Mouse (Mus musculus) midbrain, embryonic 11.5 days (tissue): ENCODE data around the gene Mapkapk3. TPM values are rescaled to one million over a fixed set of nuclear protein-coding genes. Genes with fewer than 3 reads are reported as not detected.

Experiments used
- ATAC-seq: fragments of 200-750 bp; cut with Nextera tagmentation; 2 replicates; pipeline ENCODE4 v1.8.0; 2017; ENCODE audit warnings: moderate TSS enrichment, moderate library complexity; ENCODE audit not compliant: low FRiP score
- DNase-seq: peaks from one replicate; pipeline ENCODE4 v3.0.0; 2015; ENCODE audit warnings: low spot score; ENCODE audit errors: missing footprints
- H3K27ac ChIP-seq: fragments of 300-500 bp; sonication (generic); 2 replicates; pipeline ENCODE4 v1.5.1; 2014; ENCODE audit warnings: low read depth, low read length
- H3K27me3 ChIP-seq: fragments of 300-500 bp; sonication (generic); 2 replicates; pipeline ENCODE4 v1.6.1; 2014; ENCODE audit warnings: mild to moderate bottlenecking, low read length, moderate library complexity, mixed read lengths; ENCODE audit not compliant: control insufficient read depth, insufficient read depth
- H3K36me3 ChIP-seq: fragments of 300-500 bp; sonication (generic); 2 replicates; pipeline ENCODE4 v1.6.1; 2014; ENCODE audit warnings: mild to moderate bottlenecking, low read length, moderate library complexity, mixed read lengths; ENCODE audit not compliant: control insufficient read depth, insufficient read depth
- H3K4me1 ChIP-seq: fragments of 300-500 bp; sonication (generic); 2 replicates; pipeline ENCODE4 v1.6.1; 2014; ENCODE audit warnings: low read length; ENCODE audit not compliant: control insufficient read depth, insufficient read depth
- H3K4me2 ChIP-seq: fragments of 300-500 bp; sonication (generic); 2 replicates; pipeline ENCODE4 v1.6.1; 2014; ENCODE audit warnings: mild to moderate bottlenecking, moderate library complexity
- H3K4me3 ChIP-seq: fragments of 300-500 bp; sonication (generic); 2 replicates; pipeline ENCODE4 v1.5.1; 2014; ENCODE audit warnings: low read depth, low read length
- H3K9ac ChIP-seq: fragments of 300-500 bp; sonication (generic); 2 replicates; pipeline ENCODE4 v1.6.1; 2014; ENCODE audit warnings: low read length
- H3K9me3 ChIP-seq: fragments of 300-500 bp; sonication (generic); 2 replicates; pipeline ENCODE4 v1.6.1; 2016; ENCODE audit warnings: low read length; ENCODE audit not compliant: control insufficient read depth
- WGBS: fragments of 180-500 bp; shearing (Covaris S2); extraction: QIAGEN DNeasy Blood & Tissue Kit; methylation state at CpG from one replicate; pipeline ENCODE4 v1.1.7; 2014; 5-methylcytosine and 5-hydroxymethylcytosine counted together
- polyA plus RNA-seq: library from polyadenylated mRNA; unstranded; fragments of >200 nt; fragmentation: Nextera tagmentation; extraction: Ambion mirVana; gene quantifications from 2 replicates; pipeline ENCODE4 v1.2.1, GENCODE M21; 2014

The Mapkapk3 gene
- polyA plus RNA-seq, 1 experiment from 2014 or later, result 2.7 TPM

DNA sequence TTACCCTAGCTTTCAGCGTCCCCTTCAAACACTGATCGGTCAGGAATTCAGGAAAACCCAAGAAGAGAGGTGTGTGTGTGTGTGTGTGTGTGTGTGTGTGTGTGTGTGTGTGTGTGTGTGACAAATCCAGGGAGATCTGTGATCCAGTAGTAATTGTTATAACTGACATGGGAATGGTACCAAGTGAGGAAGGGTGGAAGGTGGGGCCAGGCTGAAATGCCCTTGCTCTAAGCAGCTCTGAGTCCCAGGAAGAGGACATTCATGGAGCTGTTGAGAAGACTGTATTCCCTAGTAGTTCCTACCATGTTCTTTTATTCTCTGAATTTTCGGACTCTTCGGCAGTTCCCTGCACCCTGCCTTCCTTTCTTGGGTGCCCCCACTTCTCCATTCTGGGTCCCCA, 8.0 kb upstream of the Mapkapk3 start:
- ATAC-seq, result no peak

DNA sequence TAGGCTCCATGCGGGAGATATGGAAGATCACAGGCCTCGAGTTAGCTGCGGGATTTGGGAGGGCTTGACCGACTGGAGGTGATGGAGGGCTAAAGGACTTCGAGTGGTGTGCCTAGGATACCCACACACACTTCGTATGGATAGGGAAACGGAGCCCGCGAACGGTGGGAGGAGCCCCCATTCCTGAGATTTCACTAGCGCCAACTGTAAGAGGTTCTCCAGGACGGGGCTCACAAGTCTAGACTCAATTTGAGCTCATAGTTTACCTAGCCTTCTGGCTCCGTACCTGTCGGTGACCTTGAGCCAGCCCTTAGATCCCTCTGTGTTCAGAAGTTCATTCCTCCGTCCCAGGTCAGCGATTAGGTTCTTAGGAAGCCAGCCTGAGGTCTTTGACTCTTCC, 7.4 kb upstream of the Mapkapk3 start:
- Histone ChIP-seq H3K27ac (no peak overlapping the region), H3K27me3 (peaks cover 5% of the 10 kb centered on the region), H3K4me1 (peaks cover 6% of the 10 kb centered on the region; the same call in 1 of the 2 replicates), H3K9ac (peak overlapping the region; percentile 74), H3K4me2 (peak overlapping the region; percentile 88), H3K4me3 (peak overlapping the region; percentile 55), H3K36me3 (0 out of 2 replicates have a peak, but pooled peaks cover 3% of the 10 kb centered on the region), H3K9me3 (no peaks in the 10 kb centered on the region)
- ATAC-seq (no peak; the same call in 1 of the 2 replicates), DNase-seq (no peak)
- 17% methylated on average over 16 of the region's 16 CpGs for WGBS

More for the DNA sequence above, 8.0 kb upstream of the Mapkapk3 start:
- Histone ChIP-seq H3K4me2 (peak overlapping the region; percentile 88), H3K9me3 (no peaks in the 10 kb centered on the region), H3K4me1 (peaks cover 6% of the 10 kb centered on the region; the same call in 1 of the 2 replicates), H3K9ac (no peak overlapping the region), H3K27me3 (peaks cover 5% of the 10 kb centered on the region), H3K27ac (no peak overlapping the region), H3K36me3 (0 out of 2 replicates have a peak, but pooled peaks cover 3% of the 10 kb centered on the region), H3K4me3 (peak overlapping the region; percentile 55; the same call in 1 of the 2 replicates)
- no peak for DNase-seq
- WGBS, result 93% methylated on average over 4 of the region's 4 CpGs

DNA sequence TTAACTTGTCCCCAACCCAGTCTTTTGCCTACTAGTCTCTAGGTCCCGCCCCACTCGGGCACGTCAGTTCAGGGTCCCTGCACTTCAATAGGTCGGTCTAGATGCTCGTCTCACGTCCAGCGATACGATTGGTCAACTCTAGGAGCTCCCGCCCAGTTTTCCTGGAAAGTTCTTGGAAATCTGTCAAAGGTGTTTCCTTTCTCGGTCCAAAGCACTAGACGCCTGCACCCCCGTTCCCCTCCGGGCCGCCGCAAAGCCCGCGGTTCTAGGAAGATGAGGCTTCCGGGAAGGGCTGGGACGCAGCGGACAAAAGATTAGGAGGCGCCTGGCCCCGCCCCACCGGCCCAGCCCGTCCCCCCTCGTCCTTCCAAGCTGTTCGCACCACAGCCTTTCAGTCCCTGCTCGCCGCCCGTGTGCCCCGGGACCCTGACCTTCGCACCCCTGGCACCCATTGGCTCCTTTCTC, 6.9 kb upstream of the Mapkapk3 start:
- Histone ChIP-seq H3K9me3 (no peaks in the 10 kb centered on the region), H3K4me3 (peak overlapping the region; percentile 55), H3K9ac (peak overlapping the region; percentile 74), H3K27ac (0 out of 2 replicates have a peak overlapping the region, but pooled peaks have one; percentile 17), H3K36me3 (0 out of 2 replicates have a peak, but pooled peaks cover 3% of the 10 kb centered on the region), H3K27me3 (peaks cover 5% of the 10 kb centered on the region), H3K4me1 (peaks cover 6% of the 10 kb centered on the region; the same call in 1 of the 2 replicates), H3K4me2 (peak overlapping the region; percentile 88)
- 1% methylated on average over 31 of the region's 31 CpGs for WGBS
- ATAC-seq (peak; percentile 97), DNase-seq (peak; percentile 99)

DNA sequence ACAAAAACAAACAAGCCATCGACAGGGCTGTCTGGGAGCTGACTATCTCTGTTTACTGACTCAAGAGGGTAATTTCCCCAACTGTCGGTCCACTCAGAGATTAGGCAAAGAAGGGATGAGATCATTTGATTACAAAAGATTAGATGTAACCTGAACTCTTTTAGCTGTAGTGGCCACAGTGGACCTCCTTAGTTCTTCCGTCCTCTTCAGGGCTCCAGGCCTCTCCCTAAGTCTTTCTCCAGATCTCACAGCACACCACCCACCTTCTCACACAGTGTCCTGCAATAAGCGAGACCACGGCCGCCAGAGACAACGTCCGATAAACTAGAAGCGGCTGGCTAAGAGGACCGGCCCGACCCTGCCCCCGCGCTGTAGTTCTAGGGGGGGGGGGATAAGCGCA, 6.4 kb upstream of the Mapkapk3 start:
- Histone ChIP-seq H3K36me3 (0 out of 2 replicates have a peak, but pooled peaks cover 3% of the 10 kb centered on the region), H3K4me3 (peak overlapping the region; percentile 55), H3K27ac (no peak overlapping the region), H3K9me3 (no peaks in the 10 kb centered on the region), H3K9ac (peak overlapping the region; percentile 41; the same call in 1 of the 2 replicates), H3K27me3 (peaks cover 5% of the 10 kb centered on the region), H3K4me2 (peak overlapping the region; percentile 88), H3K4me1 (peaks cover 6% of the 10 kb centered on the region; the same call in 1 of the 2 replicates)
- peak; percentile 59 for ATAC-seq
- 8% methylated on average over 14 of the region's 14 CpGs for WGBS
- no peak for DNase-seq

DNA sequence AAGGTAGTCTGAATTCAATTTTAAA, 6.2 kb upstream of the Mapkapk3 start, which contains the start of gene Cish:
Gene Cish, plus strand, starts transcription at position 11 of the 25 bp plus-strand sequence.
- peak within 1 kb of the TSS; percentile 74 for H3K9ac ChIP-seq
- H3K9me3 ChIP-seq, result no peaks in the 10 kb centered on the region
- H3K27ac ChIP-seq, result 0 out of 2 replicates have a peak within 1 kb of the TSS, but pooled peaks have one; percentile 17
- 0 out of 2 replicates have a peak, but pooled peaks cover 3% of the 10 kb centered on the region for H3K36me3 ChIP-seq
- peaks cover 6% of the 10 kb centered on the region; the same call in 1 of the 2 replicates for H3K4me1 ChIP-seq
- DNase-seq (no peak), ATAC-seq (no peak)
- peak within 1 kb of the TSS; percentile 55 for H3K4me3 ChIP-seq
- peak within 1 kb of the TSS; percentile 88 for H3K4me2 ChIP-seq
- peaks cover 5% of the 10 kb centered on the region for H3K27me3 ChIP-seq

DNA sequence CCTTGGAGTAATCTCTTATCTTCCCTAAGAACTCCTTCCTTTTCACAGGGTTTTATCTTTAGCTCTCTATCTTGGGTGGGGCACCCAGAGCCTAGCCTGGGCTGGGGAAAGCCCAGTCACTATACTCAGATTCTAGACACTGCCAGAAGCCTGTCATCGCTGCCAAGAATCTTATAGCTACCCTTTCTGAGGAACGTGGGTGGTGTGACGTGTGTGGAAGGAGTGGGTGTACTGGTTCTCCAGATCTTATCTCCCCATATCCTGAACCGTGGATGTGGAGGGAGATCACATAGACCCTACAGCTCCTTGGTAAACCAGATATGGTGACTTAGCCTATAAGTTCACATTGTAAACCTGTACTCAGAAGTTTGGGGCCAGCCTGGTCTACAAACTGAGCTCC, 5.9 kb upstream of the Mapkapk3 start:
- Histone ChIP-seq H3K27me3 (peaks cover 5% of the 10 kb centered on the region), H3K4me2 (peak overlapping the region; percentile 88; the same call in 1 of the 2 replicates), H3K4me1 (peaks cover 6% of the 10 kb centered on the region; the same call in 1 of the 2 replicates), H3K36me3 (0 out of 2 replicates have a peak, but pooled peaks cover under 1% of the 10 kb centered on the region), H3K9ac (no peak overlapping the region), H3K27ac (no peak overlapping the region), H3K4me3 (no peak overlapping the region), H3K9me3 (no peaks in the 10 kb centered on the region)
- no peak for ATAC-seq
- DNase-seq, result no peak
- 93% methylated on average over 4 of the region's 4 CpGs for WGBS

DNA sequence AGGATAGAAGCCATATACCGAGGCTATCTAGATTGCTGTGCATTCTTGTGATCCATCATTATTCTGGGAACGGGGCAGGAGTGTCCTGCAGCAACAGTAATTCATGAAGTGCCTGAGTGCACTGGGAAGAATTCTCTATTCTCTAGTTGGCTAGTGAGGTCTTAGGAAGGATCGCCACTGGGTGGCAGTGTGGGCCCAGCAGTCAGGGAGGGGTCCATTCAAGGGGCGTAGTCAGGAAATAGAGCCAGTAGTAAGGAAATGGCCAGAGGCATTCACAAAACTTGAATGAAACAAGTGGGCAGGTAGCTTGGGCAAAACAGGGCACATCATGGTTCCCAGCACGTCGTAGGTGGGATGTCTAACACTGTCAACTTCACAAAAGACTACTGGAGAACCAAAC, 4.6 kb upstream of the Mapkapk3 start:
- DNase-seq (peak; percentile 93), ATAC-seq (no peak)
- Histone ChIP-seq H3K4me1 (peaks cover 8% of the 10 kb centered on the region; the same call in 1 of the 2 replicates), H3K9me3 (no peaks in the 10 kb centered on the region), H3K36me3 (no peaks in the 10 kb centered on the region), H3K27me3 (peaks cover 7% of the 10 kb centered on the region), H3K4me2 (no peak overlapping the region), H3K4me3 (no peak overlapping the region), H3K9ac (no peak overlapping the region), H3K27ac (no peak overlapping the region)
- WGBS, result 5% methylated on average over 6 of the region's 6 CpGs

DNA sequence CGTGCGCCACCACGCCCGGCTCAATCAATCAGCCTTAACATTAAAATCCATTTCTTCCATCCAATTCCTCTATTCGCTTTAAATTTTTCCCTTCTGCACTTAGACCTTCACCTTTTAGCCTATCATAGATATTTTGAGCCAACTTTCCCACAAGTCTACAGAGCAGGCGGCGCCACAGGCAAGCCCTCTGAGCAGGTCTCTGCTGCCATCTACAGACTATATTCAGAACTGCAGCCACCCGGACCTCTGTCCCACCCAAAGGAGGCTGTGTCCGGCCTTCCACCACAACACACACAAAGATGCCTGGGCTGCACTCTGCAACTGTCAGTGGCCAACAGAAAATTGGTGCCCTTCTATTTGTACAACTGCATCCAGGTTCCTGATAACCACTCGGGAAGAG, 1.2 kb upstream of the Mapkapk3 start:
- Histone ChIP-seq H3K4me1 (0 out of 2 replicates have a peak, but pooled peaks cover 5% of the 10 kb centered on the region), H3K27me3 (peaks cover 10% of the 10 kb centered on the region), H3K4me3 (no peak overlapping the region), H3K36me3 (no peaks in the 10 kb centered on the region), H3K4me2 (no peak overlapping the region), H3K9ac (no peak overlapping the region), H3K27ac (no peak overlapping the region), H3K9me3 (no peaks in the 10 kb centered on the region)
- WGBS, result 26% methylated on average over 10 of the region's 10 CpGs
- DNase-seq (peak; percentile 99), ATAC-seq (0 out of 2 replicates have a peak, but pooled peaks have one; percentile 36)

DNA sequence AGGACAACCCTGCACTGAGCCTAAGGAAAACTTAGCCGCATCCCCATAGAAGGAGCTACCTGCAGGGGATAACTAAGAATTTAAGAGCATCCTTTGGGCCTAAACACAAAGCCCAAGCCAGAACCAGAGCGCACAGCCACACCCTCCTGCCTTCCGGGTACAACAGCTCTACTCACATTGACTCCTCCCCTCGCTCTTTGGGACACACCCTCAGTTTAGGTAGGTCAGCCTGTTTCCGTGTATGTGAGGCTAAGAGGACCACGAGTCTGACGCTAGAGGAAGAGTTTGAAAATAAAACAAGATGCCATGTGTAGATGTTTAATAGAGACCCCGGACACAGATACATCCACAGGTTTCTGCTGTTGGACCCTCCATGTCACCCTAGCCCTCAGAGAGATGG, 966 bp downstream of the Mapkapk3 start:
- no peaks in the 10 kb centered on the region for H3K36me3 ChIP-seq
- H3K9ac ChIP-seq, result no peak overlapping the region
- no peaks in the 10 kb centered on the region for H3K9me3 ChIP-seq
- H3K27ac ChIP-seq, result no peak overlapping the region
- H3K27me3 ChIP-seq, result peaks cover 5% of the 10 kb centered on the region
- DNase-seq (no peak), ATAC-seq (no peak)
- peak overlapping the region; percentile 37; the same call in 1 of the 2 replicates for H3K4me3 ChIP-seq
- H3K4me1 ChIP-seq, result peaks cover 7% of the 10 kb centered on the region; the same call in 1 of the 2 replicates
- peak overlapping the region; percentile 81 for H3K4me2 ChIP-seq
- 26% methylated on average over 8 of the region's 8 CpGs for WGBS
